Mouse (Mus musculus) T-helper 2 cell (primary cell): ENCODE measurements at regions not wholly inside any gene's neighbourhood (a gene's known extent, or its start where the extent isn't known, plus 50 kb on each side); places are given as distances from the start of the nearest gene placed in this dataset.

Source experiments
- in situ Hi-C: fragments of 300-600 bp; cut with MboI, MseI; formaldehyde crosslinking; loops from one replicate; pipeline ENCODE4 v1.15.1; 2025; ENCODE audit warnings: high pct_unique_total_duplicates

DNA sequence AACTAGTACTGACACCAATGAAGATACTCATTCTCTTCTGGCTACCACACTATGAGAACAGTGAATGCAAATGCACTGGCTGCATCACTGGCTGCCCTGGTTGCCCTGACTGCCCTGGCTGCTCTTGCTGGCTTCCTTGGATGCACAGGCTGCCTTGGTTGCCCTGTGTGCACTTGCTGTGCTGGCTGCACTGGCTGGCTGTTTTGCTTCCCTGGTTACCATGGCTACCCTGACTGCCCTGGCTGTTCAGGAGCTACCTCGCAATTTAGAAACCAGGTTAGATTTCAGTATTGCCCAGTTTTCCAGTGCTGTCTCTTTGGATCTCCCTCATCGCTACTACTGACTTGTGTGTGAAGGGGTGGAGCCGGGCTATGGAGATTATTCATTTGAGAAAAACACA lies 175.7 kb downstream of the Fat4 start:
- in situ Hi-C loops, result no loop called here

DNA sequence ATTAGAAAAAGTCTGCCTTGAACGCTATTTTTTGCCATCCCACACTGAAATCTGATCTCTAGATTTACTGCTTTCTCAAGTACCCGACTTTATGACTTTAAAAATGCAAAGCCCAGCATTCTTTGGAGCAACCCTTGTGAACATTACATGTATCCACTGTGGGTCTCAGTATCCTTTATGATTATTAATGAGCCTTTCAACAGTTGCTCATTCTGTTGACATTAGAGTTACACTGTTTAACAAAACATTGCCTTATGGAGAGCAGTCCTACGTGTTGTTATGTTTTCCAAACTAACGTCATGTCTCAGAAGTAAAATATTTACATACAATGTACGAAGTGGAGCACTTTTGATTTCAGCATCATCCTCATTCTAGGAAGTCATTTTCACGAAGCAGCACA lies 178.7 kb downstream of the Fat4 start:
- in situ Hi-C loops, result no loop called here

DNA sequence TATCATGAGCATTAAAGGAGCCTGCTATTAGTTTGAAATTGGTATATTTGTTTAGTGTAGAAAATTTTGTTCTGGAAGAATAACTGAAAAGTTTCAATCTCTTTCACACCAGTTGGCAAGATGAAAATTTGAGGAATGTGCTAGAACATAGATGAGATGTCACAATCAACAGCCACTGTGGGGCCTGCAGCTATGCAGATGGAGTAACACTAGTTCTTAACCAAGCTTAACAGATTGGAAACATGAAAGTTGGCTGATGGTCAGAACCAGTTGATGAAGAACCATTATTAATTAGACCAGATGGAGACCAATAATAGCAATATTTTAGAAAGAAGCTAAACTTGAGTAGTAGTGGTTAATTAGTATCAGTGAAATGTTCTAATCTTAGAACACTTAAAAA lies 182.3 kb downstream of the Fat4 start:
- in situ Hi-C loops, result no loop called here

DNA sequence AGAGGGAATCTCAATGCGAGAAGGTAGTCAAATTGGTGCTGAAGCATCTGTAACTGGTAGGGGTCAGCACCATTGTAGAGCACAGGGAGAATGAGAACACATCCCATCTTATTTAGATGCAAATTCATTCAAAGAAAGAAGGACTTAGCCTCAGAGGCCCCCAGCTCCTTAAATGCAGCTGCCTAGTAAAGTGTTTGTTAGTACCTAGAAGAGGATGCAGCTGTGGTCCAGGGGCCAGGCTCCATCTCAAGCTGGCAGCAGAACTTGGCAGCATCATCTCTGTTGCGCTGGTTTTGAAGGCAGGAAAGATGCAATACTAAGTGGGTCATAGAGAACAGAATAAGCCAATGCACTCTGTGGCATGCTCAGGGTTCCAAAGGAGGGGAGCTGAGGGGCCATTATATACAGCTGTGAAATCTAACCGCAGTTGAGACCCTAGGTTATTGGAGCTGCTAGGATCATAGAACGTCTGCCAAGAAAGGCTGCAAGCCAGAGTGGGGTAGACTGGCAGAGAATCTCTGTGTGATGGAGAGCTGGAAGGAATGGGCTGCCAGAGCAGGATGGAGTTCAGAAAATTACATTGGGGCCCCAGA lies 196.0 kb downstream of the Fat4 start:
- in situ Hi-C loops, result no loop called here

DNA sequence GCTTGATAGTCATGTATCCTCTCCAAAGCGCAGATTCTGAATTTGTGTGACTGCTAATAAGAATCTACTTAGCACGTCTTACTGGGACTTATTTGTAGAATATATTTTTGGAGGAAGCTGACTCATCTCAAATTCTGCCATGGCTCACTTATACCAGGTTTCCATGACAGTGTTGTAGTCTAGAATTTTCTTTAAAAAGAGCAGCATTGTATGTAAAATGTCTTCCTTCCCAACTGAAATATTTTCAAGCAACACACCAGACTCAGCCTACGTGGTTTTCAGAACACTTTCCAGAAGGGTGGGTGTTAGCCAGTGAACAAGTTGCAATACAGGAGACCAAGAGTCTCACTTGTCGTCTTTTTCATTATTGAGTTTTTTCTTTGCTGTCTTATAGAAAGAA lies 202.2 kb downstream of the Fat4 start:
- in situ Hi-C loops, result no loop called here

DNA sequence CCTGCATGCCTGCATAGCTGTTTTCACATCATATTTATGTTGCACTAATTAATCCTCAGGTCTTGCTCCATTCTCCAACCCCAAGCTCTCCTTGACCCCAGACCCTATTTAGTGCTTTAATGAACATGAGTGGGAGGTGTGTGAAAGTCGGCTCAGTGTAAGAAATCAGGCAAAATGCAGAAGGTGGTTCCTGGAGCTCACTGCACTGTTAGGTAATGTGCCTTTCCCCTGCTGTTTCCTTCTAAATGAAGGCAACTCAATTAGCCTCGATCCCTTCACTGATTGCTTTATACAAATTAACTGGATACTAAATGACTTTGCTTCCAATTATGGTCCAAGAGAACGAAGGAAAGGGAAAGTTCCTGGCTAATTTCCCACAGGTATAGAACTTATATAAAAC lies 215.6 kb downstream of the Fat4 start:
- in situ Hi-C loops, result no loop called here

DNA sequence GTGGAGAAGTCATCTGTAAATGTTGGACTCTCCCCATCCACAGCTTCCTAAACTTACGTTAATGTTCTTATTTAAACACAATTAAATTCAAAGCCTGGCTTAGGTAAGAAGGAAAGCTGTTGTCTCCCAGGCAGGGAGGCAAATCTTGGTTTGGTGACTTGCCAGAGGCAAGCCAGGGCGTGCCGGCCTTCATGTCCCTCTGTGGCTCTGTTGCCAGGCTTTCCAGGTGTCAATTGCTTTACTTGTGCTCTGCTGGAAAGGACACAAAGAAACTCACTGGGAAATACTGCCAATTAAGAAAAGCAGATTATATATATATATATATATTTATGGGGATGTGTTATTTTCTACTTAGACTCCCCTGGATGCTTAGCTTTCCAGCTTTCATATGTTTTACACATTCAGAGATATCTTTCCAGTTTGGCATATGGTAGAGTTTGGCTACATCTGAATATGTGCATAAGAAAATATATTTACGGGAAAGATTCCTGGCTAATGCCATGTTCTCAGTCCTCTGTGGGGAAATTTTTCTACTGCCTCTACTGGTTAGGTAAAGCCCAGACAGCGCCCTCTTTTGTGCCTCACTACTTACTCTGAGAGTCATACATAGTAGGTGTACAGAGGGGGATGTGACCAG lies 223.1 kb downstream of the Fat4 start:
- in situ Hi-C loops, result no loop called here

DNA sequence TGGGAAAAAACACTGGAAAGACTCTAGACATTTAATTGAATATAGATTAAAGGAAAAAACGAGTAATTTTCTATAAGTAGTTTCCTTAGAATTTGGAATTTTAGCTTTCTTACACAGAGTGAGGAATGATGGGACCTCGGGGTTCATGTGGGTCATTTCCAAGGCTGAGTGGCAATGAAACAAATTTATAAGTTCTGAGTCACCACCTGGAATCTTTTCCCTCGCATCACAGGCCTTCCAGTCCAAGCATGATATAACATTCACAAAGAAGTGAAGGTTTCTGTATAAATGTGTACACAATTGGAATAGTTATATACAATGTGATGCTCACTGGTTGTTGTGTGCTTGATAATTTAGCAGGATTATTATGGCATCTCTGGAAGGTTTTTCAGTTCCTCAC lies 227.3 kb downstream of the Fat4 start:
- in situ Hi-C loops, result no loop called here

DNA sequence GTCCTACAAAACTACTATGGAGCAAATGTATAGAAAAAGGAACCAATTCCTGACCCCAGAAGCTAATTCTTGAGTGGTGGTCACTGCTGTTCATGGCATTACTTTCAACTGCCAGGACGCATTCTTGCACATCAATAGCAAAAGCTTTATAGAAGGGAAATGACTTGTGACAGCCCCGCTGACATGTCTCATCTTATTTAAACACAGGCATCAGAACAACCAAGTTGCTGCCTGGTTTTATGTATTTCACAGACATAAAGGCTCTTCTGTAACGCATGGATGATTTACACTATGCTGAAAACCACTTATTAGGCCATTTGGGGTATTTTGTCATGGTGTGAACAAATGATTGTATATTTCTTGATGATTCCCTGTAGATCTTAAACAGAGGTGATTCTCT lies 228.1 kb downstream of the Fat4 start:
- in situ Hi-C loops, result no loop called here

DNA sequence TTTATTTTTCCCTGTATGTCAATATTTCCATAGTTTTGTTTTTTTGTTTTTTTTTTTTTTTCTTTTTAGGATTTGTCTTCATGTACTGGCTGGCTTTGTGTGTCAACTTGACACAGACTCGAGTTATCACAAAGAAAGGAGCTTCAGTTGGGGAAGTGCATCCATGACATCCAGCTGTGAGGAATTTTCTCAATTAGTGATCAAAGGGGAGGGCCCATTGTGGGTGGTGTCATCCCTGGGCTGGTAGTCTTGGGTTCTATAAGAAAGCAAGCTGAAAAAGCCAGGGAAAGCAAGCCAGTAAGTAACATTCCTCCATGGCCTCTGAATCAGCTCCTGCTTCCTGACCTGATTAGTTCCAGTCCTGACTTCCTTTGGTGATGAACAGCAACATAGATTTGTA lies 228.7 kb downstream of the Fat4 start:
- in situ Hi-C loops, result no loop called here

DNA sequence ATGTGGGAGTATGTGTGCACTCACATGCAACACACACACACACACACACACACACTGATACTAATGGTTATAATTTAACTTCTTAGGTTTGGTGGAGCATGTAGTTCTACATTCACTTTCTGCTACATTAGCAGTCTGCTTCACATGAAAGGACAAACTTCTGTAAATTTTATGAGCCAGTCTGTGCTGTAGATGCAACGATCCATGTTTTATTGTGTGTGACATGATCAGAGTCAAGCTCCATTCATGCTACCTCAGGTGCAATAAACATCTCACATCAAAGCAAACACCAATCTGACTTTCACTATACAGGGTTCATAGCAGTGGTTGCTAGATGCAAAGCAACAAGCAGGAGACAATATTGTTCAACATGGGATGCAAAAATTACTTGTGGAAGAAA lies 235.5 kb downstream of the Fat4 start:
- in situ Hi-C loops, result no loop called here

DNA sequence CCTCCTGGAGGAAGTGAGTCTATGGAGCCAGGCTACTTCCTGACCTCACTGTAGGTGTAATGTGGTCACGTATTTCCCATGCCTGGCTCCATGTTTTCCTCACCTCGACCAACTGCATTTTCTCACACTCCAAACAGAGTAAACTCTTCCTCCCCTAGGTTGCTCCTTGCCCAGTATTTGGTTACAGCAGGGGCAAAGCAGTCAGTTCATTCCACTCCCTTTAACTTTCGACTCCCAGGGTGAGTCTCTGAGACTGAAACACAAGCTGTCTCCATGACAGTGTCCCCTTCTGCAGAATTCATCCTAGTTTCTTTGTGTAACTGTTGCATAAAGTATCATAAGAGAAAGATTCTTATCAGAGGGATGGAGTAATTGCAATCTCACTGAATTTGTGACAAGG lies 243.8 kb downstream of the Fat4 start:
- in situ Hi-C loops, result no loop called here

DNA sequence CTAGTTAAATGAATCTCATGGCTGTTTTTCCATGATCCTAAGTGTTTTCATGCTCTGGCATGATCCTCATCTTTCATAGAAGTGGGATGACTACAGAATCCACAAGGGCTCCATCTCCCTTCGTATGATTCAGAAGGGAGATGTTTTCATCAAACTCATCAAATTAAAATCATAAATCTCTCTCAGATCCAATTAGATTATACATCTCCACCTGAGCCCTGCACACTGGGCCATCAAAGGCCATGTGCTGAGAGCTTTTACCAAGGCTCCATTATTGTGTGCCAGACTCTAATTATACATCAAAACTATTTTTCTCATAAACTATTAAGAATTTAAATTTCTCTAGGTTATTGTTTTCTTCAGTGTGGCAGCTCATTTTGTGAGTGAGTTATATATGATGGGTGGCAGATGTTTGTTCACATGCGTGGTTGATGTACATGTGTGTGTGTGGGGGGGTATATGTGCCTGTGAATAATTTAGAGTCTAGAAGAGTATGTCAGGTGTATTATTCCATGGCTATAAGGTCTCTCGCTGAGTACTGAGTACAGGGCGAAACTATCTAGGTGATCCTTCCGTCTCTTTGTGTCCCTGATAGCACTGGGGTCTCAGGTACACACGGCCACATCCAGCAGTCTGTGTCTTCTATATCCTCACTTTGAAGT lies 278.4 kb downstream of the Fat4 start:
- in situ Hi-C loops, result no loop called here

DNA sequence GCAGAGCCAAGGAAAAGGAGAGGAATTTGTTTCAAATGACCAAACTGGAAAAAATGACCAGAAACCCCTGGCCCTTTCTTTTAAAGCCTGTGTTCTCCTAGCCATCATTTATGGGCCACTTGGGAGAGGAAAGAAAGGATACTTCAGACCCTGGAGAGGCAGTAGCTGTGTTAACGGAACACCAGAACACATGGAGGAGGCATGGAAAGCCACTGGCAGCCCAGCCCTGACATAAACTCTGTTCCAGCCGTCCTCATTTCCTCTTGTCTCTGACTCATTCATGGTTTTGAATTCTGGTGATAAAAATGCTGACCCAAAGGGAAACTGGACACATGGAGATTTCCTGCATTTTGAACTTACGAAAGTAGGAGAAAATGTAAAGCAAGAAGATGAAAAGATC lies 295.9 kb downstream of the Fat4 start:
- in situ Hi-C loops, result no loop called here

DNA sequence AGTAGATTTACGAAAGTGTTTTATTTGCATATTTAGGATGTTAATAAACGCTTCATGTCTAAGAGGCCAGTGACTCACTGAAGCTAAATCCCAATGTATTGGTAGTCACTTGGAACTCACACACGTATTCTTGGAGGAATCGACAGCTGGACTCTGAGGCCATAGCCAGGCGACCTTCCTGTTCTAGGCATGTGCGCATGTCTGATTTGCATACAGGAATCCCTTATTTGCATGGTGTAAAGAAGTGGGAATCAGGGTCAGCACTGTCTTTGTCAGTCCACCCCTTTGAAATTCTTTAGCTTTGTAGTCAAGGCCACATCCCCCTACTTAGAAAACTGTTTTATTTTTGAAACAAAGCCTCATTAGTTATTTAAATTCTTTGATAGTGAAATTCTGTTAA lies 308.4 kb downstream of the Fat4 start:
- in situ Hi-C loops, result no loop called here

DNA sequence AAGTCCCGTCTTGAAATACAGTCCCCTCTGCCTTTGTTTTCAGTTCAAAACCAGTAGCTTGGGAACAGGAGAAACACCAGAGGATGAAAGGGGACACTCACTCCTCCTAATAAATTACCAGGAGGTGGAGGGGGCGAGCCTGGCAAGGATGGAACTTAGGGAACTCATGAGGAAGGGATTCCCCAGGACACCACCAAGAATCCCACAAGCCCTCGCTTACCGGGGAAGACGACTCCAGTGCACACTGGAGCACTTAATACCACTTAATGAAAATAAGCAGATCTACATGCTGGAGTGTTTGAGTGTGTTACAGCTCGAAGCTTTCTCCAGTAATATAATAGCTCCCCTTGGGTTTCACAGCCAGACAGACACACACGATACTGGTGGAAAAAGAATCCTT lies 315.9 kb downstream of the Fat4 start:
- in situ Hi-C loops, result no loop called here

DNA sequence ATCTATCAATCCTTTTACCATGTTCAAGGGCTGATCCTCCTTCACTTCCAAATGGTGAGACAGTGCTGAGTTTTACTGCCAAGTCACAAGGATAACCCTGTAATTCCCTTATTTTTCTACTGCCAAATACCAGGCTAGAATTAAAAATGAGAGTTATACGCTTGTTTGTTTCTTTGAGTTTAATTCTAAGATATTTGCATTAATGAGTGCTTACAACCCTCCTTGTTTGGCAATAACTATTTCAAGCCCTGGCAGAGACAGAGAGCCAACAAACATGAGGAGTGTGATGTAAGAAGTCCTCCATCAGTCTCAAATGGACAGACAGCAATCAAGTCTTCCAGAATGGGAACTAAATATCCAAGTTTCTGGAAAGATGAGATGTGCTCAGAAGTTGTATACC lies 321.9 kb downstream of the Fat4 start:
- in situ Hi-C loops, result no loop called here

DNA sequence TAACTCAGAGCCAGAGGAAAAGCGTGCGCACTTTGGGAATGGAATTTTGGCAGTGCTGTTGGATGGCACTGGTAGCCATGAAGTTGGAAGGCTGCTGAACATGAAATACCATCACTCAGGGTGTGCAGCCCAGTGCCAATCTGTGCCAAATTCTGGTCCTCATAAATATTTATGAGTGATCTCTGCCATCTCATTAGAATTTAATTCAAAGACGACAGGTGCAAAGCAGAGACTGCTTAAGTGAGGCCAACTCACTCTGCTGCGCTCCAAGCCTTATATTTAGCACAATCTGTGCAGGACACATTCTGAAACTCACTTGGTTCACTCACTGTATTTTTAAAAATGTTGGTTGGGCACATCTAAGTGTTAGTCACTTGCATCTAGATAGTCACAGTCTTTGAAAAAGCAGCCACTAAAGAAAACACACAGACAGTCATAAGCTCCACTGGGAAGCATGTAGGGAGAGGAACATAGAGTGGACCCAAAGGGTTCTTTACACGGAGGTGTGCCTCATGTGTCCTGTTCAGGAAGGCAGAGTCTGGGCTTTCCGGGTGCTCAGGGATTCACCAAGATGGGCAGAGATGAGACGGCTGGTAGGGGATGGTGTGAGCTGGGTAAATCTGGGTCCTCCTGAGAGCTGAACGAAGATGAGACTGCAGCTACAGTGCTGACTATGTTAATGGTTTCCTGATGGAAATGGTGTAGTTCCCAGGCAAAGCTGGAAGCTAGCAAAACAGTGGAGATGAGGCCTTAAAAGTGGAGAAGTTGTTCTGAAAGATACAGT lies 322.8 kb downstream of the Fat4 start:
- in situ Hi-C loops, result loop anchor here (10.0 kb wide), 1 partner anchor 625 kb away; no protein-coding TSS in a partner anchor

DNA sequence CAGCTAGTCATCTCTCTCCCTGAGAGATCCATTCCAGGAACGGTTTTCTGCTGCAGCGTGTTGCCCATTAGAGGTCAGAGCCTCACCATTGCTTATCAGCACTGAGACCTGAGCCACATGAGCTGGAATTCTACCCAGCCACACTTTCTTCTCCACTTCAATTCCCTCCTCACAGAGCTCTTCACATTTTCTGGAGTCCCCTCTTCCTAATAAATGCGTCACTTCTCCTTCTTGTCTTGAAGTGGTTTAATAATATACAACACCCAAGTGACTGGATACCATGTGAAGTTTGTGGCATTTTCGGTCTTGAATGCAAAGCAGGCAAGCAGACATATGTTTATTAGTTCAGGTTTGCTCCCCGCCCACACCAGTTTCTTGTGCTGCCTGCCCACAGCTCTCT lies 324.9 kb downstream of the Fat4 start:
- in situ Hi-C loops, result loop anchor here (10.0 kb wide), 1 partner anchor 623 kb away; no protein-coding TSS in a partner anchor

DNA sequence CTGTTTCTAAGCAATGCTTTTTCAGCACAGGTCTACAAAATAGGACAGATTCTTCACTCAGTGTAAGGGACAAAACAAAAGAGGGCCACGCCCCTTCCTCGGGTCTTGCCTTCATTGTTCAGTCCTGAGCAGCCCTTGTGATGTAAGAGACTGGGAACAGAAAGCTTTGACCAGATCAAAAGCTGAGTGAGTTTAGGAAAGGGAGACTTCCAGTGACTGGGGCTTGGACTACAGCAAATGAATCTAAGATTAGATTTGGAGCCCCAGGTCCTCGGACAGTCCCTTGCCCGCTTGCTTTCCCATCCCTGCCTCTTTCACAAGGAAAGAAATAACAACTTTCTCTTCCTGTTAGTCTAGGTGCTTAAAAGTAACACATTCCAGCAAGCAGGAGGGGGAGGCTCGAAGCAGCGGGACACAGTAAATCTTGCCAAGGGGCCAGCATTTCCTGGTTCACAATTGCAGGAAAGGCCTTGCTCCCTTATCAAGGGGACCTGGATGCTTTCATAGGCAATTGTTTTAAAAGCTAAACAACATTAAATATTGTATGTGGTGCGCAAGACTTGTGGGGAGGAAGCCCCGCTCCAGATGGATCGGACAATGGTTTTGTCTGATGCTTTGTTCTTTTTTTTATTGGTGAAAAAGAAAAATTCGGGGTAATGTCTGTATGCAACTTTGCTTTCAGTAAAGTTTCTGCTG lies 333.4 kb downstream of the Fat4 start:
- in situ Hi-C loops, result no loop called here

DNA sequence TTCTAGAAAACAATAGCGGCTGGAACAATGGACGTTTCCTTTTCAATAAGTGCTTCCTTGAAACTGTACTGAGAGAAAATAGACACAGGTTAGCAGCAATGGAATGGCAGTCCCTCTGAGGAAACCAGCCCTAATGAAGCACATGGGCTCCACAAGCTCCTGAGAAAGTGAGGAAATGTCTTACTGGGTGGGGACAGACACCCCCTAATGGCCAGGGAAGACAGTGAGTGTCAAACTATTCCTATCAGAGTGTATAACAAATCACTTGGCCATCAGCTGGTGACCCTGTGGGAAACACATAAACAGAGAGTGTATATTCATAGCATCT lies 333.9 kb downstream of the Fat4 start:
- in situ Hi-C loops, result no loop called here

DNA sequence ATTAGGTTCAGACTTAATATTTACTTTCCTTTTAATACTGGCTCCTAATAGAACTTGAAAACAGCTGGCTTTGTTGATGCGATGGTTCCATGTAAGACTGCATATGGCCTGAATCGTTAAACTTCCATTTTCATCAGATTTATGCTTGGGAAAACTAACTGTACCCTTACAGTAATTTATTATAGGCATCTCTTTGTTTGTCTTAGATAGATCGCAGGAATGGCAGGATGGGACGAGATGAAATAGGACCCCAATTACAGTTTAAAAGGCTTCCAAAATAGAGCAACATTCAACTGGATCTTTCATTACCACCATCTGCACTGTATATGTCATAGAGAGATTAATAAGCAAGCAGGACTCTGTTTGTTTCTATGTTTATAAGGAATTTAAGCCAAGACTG lies 335.3 kb downstream of the Fat4 start:
- in situ Hi-C loops, result no loop called here
